Mouse (Mus musculus): ENCODE data around the gene Slc35c2. TPM values are rescaled to one million over a fixed set of nuclear protein-coding genes. Genes with fewer than 3 reads are reported as not detected.

The Slc35c2 gene
- total RNA-seq, 1 experiment: 36.4 TPM

DNA sequence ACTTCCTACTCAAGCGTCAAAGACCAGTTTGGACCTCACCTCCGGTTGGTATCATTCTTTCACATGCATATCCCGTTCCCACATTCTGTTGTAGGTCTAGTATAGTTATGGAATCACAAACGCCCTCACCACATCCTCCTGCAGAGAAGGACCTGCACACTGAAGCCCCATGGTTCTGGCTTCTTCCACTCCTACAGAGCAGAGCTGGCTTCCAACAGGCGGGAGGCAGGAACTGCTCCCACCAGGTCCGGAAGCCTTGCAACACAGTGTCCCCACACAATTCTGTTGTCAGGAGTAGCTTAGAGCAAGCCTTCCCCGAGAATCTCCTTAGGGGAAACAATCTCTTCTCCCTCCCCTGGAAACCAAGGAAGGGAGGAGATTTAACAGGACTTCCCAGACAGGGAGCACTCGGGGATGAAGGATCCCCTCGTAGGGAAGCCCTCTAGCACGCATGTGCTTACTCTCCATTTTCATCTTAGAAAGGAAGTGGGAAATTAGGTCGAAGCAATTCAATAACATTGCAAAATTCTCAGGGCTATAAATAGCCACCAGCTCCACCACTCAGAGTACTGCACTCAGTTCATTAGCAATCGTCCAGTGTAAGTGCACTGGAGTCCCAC is 33.0 kb upstream of the Slc35c2 start:
- TF ChIP-seq HCFC1 (IDR thresholded peaks at IDR 0.05; ENCODE audit: borderline replicate concordance, insufficient read depth, low read length) (no peak), CHD2 (IDR thresholded peaks at IDR 0.05; ENCODE audit: low read depth, low read length) (no peak), ZC3H11A (IDR thresholded peaks at IDR 0.05; ENCODE audit: borderline replicate concordance, low read depth, low read length) (no peak), ZNF384 (IDR thresholded peaks at IDR 0.05; ENCODE audit: low read depth, low read length) (no peak), MAFK (IDR thresholded peaks at IDR 0.05; ENCODE audit: insufficient read depth, low read depth, low read length) (no peak)
- peaks cover 5% of the 10 kb centered on the region; the same call in 1 of the 2 replicates for H3K36me3 ChIP-seq (ENCODE audit: control insufficient read depth, insufficient read depth, low read length, poor library complexity, severe bottlenecking)
- no peak overlapping the region for H3K4me3 ChIP-seq (ENCODE audit: insufficient read depth in 1 of 2, low read depth in 1 of 2, low read length in 2 of 2, poor library complexity in 1 of 2, severe bottlenecking in 1 of 2)
- H3K27ac ChIP-seq (ENCODE audit: insufficient read depth, low read depth, low read length, poor library complexity, severe bottlenecking): no peak overlapping the region
- peaks cover 0 to 23% of the 10 kb centered on the region in 2 experiments; a peak in 2 of 4 replicates for H3K4me1 ChIP-seq (ENCODE audit: control insufficient read depth in 2 of 2, insufficient read depth in 2 of 2, low read length in 2 of 2, poor library complexity in 1 of 2)
- no peak for DNase-seq (ENCODE audit: low read depth, low spot score)
- H3K9me3 ChIP-seq (ENCODE audit: control insufficient read depth, insufficient read depth, low read depth, low read length): no peaks in the 10 kb centered on the region
- H3K9ac ChIP-seq (ENCODE audit: insufficient read depth, low read depth, low read length, poor library complexity, severe bottlenecking): no peak overlapping the region
- in situ Hi-C loops (cut with MboI; ENCODE audit: low sequenced_read_pairs in 2 of 2, unreplicated experiment in 2 of 2): no loop called here

DNA sequence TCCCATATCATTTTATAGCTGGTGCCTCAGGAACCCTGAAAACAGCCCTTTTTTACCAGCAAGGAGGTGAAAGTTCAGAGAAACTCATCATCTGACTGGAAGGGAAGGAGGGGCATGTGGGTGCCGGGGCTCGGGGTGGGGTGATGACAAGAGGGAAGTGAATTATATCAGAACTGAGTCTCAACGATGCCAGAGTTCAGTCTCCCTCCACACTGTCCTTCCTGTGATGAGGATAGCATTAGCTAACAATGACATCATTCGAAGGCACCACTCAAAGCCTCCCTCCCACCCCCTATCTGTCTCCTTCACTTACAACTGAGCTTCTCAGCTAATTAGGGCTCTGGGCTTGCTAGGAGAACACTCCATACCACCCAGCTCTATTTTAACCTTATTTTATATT is 31.8 kb upstream of the Slc35c2 start:
- no peak for DNase-seq (ENCODE audit: low read depth, low spot score)
- Histone ChIP-seq H3K9ac (ENCODE audit: insufficient read depth, low read depth, low read length, poor library complexity, severe bottlenecking) (no peak overlapping the region), H3K9me3 (ENCODE audit: control insufficient read depth, insufficient read depth, low read depth, low read length) (no peaks in the 10 kb centered on the region), H3K4me1 (ENCODE audit: control insufficient read depth in 2 of 2, insufficient read depth in 2 of 2, low read length in 2 of 2, poor library complexity in 1 of 2) (peaks cover 0 to 23% of the 10 kb centered on the region in 2 experiments; a peak in 2 of 4 replicates), H3K4me3 (ENCODE audit: insufficient read depth in 1 of 2, low read depth in 1 of 2, low read length in 2 of 2, poor library complexity in 1 of 2, severe bottlenecking in 1 of 2) (no peak overlapping the region), H3K36me3 (ENCODE audit: control insufficient read depth, insufficient read depth, low read length, poor library complexity, severe bottlenecking) (peaks cover 15% of the 10 kb centered on the region; the same call in 1 of the 2 replicates), H3K27ac (ENCODE audit: insufficient read depth, low read depth, low read length, poor library complexity, severe bottlenecking) (no peak overlapping the region)
- TF ChIP-seq ZNF384 (IDR thresholded peaks at IDR 0.05; ENCODE audit: low read depth, low read length): no peak
- TF ChIP-seq CHD2 (IDR thresholded peaks at IDR 0.05; ENCODE audit: low read depth, low read length): no peak
- TF ChIP-seq HCFC1 (IDR thresholded peaks at IDR 0.05; ENCODE audit: borderline replicate concordance, insufficient read depth, low read length): no peak
- TF ChIP-seq MAFK (IDR thresholded peaks at IDR 0.05; ENCODE audit: insufficient read depth, low read depth, low read length): no peak
- TF ChIP-seq ZC3H11A (IDR thresholded peaks at IDR 0.05; ENCODE audit: borderline replicate concordance, low read depth, low read length): no peak
- in situ Hi-C loops (cut with MboI; ENCODE audit: low sequenced_read_pairs in 2 of 2, unreplicated experiment in 2 of 2): no loop called here

DNA sequence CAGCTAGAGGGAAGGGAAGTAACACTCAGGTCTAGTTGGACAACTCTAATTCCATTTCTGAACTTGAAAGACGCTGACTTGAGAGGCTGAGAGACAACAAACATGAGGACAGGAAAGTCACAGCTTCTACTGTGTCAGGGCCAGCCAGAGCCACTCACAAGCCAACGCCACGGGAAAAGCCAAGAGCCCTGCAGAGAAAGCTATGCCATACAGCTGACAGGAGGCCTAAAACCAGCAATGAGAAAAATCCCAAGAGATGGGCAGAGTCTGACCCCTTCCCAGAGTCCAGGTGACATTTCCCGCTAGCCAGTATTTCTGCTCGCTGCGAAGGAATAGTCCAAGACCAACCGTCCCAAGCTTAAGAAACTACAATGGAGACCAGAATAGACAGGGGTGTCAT is 31.3 kb upstream of the Slc35c2 start:
- DNase-seq (ENCODE audit: low read depth, low spot score): no peak
- Histone ChIP-seq H3K4me1 (ENCODE audit: control insufficient read depth in 2 of 2, insufficient read depth in 2 of 2, low read length in 2 of 2, poor library complexity in 1 of 2) (peaks cover 0 to 23% of the 10 kb centered on the region in 2 experiments; a peak in 2 of 4 replicates), H3K9me3 (ENCODE audit: control insufficient read depth, insufficient read depth, low read depth, low read length) (no peaks in the 10 kb centered on the region), H3K4me3 (ENCODE audit: insufficient read depth in 1 of 2, low read depth in 1 of 2, low read length in 2 of 2, poor library complexity in 1 of 2, severe bottlenecking in 1 of 2) (no peak overlapping the region), H3K9ac (ENCODE audit: insufficient read depth, low read depth, low read length, poor library complexity, severe bottlenecking) (no peak overlapping the region), H3K36me3 (ENCODE audit: control insufficient read depth, insufficient read depth, low read length, poor library complexity, severe bottlenecking) (peaks cover 20% of the 10 kb centered on the region; the same call in 1 of the 2 replicates), H3K27ac (ENCODE audit: insufficient read depth, low read depth, low read length, poor library complexity, severe bottlenecking) (no peak overlapping the region)
- in situ Hi-C loops (cut with MboI; ENCODE audit: low sequenced_read_pairs in 2 of 2, unreplicated experiment in 2 of 2): no loop called here
- no peak for TF ChIP-seq ZNF384 (IDR thresholded peaks at IDR 0.05; ENCODE audit: low read depth, low read length)
- TF ChIP-seq HCFC1 (IDR thresholded peaks at IDR 0.05; ENCODE audit: borderline replicate concordance, insufficient read depth, low read length): no peak
- TF ChIP-seq ZC3H11A (IDR thresholded peaks at IDR 0.05; ENCODE audit: borderline replicate concordance, low read depth, low read length): no peak
- no peak for TF ChIP-seq CHD2 (IDR thresholded peaks at IDR 0.05; ENCODE audit: low read depth, low read length)

DNA sequence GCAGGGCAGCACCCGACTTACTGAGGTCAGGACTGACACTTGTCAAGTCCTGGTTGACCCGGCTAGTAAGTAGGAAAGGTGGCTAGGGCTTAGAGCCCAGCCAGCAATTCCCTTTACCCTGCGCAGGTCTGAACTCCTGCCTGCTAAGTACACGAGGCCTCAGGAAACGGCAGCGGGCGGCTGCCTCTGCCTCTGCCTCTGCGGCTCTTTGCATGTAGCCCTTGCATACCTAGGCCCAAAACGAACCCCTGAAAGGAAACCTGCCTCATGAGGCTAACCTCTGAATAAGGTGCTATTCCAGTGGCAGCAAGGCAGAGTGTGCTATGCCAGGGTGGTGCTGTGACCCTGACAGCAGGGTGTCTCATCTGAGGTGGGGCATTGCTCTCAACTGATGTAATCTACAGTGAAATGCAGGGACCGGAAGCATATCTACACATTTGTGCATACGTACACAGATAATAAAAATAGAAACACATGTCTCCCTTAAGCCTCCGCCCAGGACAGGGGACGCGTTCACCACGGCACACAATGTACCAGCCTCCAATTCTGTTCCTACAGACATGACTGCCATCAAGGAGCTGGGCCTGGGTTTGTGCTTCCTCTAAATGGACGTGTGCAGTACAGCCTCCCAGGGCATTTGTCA is 30.1 kb upstream of the Slc35c2 start:
- Histone ChIP-seq H3K9me3 (ENCODE audit: control insufficient read depth, insufficient read depth, low read depth, low read length) (no peaks in the 10 kb centered on the region), H3K36me3 (ENCODE audit: control insufficient read depth, insufficient read depth, low read length, poor library complexity, severe bottlenecking) (peaks cover 26% of the 10 kb centered on the region; the same call in 1 of the 2 replicates), H3K4me3 (ENCODE audit: insufficient read depth in 1 of 2, low read depth in 1 of 2, low read length in 2 of 2, poor library complexity in 1 of 2, severe bottlenecking in 1 of 2) (no peak overlapping the region), H3K27ac (ENCODE audit: insufficient read depth, low read depth, low read length, poor library complexity, severe bottlenecking) (no peak overlapping the region), H3K4me1 (ENCODE audit: control insufficient read depth in 2 of 2, insufficient read depth in 2 of 2, low read length in 2 of 2, poor library complexity in 1 of 2) (peaks cover 0 to 20% of the 10 kb centered on the region in 2 experiments; a peak in 2 of 4 replicates), H3K9ac (ENCODE audit: insufficient read depth, low read depth, low read length, poor library complexity, severe bottlenecking) (no peak overlapping the region)
- in situ Hi-C loops (cut with MboI; ENCODE audit: low sequenced_read_pairs in 2 of 2, unreplicated experiment in 2 of 2): no loop called here
- no peak for TF ChIP-seq HCFC1 (IDR thresholded peaks at IDR 0.05; ENCODE audit: borderline replicate concordance, insufficient read depth, low read length)
- TF ChIP-seq MAFK (IDR thresholded peaks at IDR 0.05; ENCODE audit: insufficient read depth, low read depth, low read length): no peak
- no peak for TF ChIP-seq ZNF384 (IDR thresholded peaks at IDR 0.05; ENCODE audit: low read depth, low read length)
- TF ChIP-seq CHD2 (IDR thresholded peaks at IDR 0.05; ENCODE audit: low read depth, low read length): no peak
- TF ChIP-seq ZC3H11A (IDR thresholded peaks at IDR 0.05; ENCODE audit: borderline replicate concordance, low read depth, low read length): no peak
- DNase-seq (ENCODE audit: low read depth, low spot score): no peak
